Mouse (Mus musculus) spleen, adult 12 weeks (tissue): ENCODE data around the gene Ptpra.
"Not testable (repeated sequence)": the region's sequence is repeated elsewhere in the genome, so short reads cannot be mapped to it uniquely, and the experiment has no call there.

Experiments used
- DNase-seq: peaks from one replicate; pipeline ENCODE4 v3.0.0; 2022; ENCODE audit warnings: low spot score

Ptpra gene

DNA sequence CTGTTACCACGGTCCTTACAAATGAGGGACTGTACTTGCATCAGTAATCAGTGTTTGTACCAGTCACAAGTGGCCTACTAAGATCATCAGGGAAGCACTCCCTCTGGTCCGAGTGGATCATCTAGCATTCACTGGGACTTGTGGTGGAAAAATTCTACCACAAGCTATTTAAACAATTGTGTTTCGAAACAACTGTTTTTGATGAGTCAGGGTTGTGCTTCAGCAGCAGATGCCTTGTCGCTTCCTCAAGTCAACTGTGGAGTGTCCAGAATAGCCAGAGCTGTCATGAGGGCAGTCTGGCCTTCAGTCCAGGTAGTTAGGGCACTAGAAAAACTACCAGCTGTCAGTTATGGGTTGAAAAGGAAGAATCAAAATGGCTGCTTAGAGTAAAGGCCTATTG lies 38.5 kb downstream of the Ptpra start:
- no peak for DNase-seq

DNA sequence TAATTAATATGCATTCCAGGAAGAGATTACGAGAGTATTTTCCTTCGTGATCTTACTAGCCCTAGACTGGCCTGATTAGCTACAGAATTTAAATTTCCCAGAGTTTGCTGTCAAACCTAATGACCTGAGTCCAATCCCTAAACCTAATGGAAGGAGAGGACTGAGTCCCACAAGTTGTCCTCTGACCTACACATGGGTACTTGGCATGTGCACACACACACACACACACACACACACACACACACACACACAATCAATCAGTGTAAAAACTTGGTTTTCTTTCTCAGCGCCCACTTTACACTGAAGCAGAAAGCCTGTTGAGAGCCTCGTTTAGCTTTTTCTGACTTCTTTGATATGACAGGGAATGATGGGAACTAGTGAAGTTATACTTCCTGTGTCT lies 41.1 kb downstream of the Ptpra start:
- no peak for DNase-seq

DNA sequence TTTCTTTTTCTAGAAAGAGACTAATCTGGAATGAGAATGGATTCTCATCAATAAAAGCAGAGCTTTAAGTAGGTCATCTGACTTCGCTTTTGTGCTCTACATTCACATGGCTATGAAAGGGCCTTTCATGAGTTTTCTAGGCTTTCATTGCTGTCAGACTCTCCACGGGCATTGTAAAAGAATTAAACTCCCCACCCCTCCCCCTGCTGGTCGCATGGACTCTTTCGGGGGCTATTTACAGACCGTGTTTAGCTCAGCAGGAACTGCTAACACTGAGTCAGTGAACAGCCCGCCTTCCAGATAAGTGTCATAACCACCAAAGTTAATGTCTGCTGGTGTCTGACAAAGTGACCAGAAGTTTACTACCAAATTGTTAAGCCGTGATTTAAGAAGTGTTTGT lies 41.5 kb downstream of the Ptpra start:
- no peak for DNase-seq

DNA sequence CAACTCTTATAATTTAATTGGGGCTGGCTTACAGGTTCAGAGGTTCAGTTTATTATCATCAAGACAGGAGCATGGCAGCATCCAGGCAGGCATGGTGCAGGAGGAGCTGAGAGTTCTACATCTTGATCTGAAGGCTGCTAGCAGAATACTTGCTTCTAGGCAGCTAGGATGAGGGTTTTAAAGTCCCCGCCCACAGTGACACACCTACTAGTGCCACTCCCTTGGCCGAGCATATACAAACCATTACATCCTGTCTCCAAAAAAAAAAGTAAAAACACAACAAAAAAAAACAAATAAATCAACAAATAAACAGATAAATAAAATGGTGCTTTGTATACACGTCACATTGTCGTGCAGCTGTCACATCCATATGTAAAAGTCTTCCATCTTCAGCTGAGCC lies 45.0 kb downstream of the Ptpra start:
- not testable (repeated sequence) for DNase-seq

DNA sequence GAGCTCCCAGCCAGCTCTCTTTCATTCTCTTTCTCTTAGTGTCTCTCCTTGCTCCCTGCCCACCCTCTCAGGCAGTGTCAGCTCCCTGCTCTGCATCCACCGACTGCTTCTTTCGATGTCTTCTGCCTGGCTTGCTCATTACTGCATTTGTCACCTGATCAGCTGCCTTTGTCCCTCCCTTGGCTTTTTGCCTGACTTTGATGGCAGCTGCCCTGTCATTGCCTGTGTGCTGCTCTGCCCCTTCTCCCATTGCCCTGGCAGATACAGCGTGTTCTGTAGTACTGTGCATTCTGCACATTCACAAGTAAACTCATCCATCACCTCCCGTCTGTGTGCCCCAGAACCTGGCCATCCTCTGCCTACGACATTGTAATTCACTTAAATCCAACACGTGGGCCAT lies 46.0 kb downstream of the Ptpra start:
- no peak for DNase-seq

DNA sequence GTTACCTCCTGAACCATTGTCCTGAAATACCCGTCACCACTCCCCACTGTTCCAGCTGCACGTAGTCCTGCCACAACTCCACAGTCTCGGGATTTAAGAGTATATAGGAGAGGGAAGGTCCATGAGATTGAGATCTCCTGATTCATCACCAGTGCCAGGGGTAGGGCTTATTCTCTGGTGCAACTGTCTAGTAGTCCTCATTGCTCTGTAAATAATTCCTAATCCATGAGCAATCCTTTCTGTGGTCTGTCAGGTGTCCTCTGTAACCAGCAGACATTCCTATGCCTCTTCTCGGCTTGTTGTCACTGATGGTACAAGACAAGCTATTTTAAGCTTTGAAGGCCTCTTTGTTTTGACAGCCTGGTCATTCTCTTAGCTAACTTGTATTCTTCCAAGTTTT lies 46.9 kb downstream of the Ptpra start:
- DNase-seq: no peak

DNA sequence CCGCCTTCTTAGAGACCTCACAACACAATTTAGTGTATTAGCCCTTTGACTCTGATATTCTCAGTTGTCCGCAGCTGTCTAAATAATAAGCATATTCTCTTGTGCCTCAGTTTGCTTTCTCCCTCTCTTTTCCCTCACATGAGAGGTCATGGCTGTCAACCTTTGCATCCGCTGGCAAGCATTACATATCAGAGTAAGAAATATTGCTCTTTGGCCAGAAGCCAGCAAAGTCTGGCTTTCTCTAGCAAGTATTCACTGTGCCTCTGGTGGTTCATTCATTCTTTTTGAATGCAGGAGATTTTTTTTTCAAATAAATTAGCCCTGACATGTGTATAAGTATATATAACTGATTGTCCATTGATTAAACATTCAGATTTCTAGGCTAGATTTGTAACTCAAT lies 49.5 kb downstream of the Ptpra start:
- DNase-seq: no peak

DNA sequence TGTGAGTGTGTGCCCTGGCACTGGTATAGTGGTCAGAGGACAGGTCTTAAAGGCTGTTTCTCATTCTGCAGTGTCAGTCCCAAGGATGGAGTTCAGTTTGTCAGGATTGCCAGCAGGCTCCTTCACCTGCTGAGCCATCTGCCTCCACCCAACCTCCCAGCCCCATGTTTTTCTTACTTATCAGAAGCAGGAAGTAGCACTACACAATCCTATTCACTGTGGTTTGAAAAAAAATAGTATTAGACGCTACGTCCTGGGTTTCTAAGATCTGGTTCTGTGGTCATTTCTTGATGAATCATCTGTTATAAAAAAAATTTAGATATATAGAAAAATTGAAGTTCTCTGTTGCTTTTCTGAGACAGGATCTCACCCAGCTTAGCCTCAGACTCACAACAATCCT lies 51.5 kb downstream of the Ptpra start:
- no peak for DNase-seq

DNA sequence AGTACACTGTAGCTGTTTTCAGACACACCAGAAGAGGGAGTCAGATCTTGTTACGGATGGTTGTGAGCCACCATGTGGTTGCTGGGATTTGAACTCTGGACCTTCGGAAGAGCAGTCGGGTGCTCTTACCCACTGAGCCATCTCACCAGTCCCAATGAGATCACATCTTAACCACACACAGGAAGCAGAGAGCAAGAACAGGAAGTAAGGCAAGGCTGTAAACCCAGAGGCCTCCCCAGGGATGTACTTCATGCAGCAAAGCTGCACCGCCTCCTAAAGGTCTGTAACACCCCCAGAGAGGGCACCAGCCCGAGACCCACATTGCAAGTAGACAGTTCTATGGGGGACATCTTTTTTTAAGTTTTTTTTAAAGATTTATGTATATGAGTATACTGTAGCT lies 61.5 kb downstream of the Ptpra start:
- not testable (repeated sequence) for DNase-seq

DNA sequence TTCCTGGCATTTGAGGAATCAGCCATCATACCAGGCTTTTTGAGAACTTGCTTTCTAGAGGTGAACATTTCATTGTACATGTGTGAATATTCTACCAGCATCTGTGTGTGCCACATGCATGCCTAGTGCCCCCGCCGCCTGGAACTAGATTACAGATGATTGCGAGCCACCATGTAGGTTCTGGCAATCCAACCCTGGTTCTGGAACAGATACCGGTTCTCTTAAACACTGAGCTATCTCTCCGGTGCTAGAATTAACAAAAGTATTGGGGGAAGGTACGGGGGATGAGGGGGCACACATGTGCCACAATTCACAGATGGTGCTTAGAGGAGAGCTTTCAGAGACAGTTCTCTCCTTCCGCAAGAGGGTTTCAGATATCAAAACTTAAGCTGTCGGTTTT lies 63.8 kb downstream of the Ptpra start:
- DNase-seq: no peak

DNA sequence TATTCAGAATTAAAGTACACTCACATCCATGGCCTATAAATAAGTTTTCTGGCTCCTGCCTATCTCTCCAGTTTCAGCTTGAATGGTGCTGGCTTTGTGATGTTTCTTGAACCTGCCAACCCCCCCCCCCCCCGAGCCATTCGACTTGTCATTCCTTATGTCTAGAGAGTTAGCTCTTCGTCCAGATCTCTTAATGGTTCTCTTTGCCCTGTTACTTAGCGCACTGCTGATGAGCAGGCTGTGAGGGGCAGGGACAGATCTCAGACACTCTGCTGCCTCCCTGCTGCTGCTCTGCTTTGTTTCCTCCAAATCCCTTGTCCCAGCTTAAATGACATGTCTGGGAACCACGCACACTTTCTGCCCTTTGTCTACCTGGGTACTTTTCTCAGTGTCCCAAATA lies 65.7 kb downstream of the Ptpra start:
- DNase-seq: no peak

DNA sequence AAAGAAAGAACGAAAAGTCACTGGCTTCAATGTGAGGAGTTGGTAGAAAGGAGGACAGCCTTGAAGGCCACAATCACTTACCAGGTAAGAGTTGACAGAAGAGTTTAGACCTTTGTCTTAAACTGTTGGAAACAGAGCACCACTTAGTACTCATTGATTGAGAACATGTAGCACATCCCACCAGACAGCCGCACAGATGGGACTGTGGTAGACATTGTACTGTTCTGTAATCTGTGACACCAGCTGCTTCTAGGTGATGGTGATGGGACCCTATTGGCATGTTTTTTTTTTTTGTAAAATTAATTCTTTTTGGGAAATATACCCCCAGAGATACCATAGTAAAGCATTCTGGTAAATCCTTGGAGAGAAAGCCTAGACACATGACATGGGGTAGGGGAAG lies 71.8 kb downstream of the Ptpra start:
- DNase-seq: no peak

DNA sequence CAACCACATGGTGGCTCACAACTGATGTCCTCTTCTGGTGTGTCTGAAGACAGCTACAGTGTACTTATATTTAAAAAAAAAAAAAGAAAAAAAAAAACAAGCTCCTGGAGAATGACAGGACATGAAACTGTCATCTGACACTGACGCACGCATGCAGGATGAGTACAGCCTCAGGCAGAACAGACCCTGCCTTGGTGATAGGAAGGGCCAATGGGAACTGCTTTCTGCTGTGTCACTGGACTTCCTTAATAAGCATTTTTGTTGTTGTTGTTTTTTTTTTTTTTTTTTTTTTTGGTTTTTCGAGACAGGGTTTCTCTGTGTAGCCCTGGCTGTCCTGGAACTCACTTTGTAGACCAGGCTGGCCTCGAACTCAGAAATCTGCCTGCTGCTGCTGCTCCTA lies 75.4 kb downstream of the Ptpra start:
- not testable (repeated sequence) for DNase-seq

DNA sequence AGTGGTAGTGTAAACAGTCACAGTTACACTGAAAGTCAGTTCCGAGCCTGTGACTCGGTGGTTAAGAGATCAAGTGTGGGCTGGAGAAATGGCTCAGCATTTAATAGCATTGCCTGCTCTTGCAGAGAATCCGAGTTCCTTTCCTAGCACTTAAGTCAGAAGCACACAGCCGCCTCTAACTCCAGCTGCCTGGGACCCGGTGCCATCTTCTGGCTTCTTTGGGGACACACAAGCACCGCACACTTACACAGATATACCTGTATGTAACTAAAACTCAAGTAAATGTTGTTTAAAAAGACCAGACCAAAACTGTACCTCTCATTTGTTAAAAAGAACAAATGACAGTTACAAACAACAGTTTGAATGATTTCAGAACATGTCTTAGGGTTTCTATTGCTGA lies 78.4 kb downstream of the Ptpra start:
- DNase-seq: no peak

DNA sequence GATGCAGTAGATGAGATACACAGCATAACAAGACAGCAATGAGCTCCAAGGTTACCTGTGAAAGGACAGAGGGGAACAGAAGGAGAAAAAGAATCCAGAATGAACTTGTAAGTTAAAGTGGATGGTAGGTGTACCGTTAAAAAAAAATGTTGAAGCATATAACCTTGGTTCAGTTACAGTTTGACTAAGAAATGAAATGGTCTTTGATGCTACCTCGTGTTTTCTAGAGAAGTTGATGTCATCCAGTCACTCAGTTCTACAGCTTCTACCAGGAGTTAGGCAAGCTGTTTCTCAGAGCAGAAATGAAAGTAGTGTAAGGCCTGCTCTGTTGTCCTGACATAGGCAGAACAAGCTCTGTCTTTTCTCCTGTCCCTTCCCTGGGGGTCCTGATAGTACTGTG lies 79.2 kb downstream of the Ptpra start:
- DNase-seq: no peak

DNA sequence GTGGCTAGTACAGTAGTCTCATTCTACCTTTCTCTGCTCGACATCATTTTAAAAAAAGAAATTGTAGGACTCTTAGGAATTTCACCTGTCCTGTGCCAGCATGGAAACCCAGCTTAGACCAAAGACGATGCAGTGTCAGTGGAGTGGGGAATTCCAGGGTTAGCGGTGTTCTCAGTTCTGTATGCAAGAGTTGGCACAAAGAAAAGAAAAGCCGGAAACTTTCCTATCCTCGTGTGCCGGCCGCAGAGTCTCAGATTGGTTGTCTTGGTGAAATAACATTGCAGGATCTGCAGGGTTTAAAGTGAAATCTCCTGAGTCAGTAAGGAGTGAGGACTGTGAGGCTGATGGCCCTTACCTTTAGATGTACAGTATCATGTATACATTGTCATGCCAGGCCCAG lies 79.8 kb downstream of the Ptpra start:
- no peak for DNase-seq

DNA sequence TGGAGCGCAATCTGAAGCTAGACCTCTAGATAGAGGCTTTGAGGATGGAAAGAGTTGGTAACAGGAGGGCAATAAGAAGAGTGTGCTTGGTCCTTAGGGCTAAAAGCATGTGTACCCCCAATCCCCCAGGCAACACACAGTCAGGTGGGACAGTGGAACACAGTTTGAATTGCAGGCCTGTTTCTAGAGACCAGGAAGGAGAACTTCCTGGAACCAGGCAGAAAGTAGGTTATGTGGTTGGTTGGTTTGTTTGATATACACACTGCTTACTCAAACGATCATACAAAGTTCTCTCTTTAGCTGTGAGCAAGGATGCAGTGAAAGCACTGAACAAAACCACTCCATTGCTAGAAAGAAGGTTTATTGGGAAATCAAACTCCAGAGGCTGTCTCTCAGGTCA lies 82.1 kb downstream of the Ptpra start:
- no peak for DNase-seq

DNA sequence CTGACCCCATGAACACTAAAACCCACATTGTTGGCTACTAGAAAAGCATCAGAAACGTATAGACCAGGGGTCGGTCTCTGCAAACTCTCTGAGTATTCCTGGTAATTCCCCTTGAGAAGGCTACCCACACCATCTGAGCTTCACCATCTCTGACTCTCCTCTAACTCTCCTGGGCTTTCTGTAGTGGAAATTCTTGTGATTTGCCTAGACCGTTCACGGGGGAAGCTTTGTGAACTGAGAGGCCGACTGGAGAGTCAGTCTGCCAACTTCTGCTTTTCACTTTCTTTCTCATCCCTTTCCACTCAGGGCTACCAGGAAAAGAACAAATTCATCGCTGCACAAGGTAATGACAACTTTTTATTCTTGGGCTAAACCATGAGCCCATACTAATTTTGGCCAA lies 84.9 kb downstream of the Ptpra start:
- DNase-seq: no peak

DNA sequence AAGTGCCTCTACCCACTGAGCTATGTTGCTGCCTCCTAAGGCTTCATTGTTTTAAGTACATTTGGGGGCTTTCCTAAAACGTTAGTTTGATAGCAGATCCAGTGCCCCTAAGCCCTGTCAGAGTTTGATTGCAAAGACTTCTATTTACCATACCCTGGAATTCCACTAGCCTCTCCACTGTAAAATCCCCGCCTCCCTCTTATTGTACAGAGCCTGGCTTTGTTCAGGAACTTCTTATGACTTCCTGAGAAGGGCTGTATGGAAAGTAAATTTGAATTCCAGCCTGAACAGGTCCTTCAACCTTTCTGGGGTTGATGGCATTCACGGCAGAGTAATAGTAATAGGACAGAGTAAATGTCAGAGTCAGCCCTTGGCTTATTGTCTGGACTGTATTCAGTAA lies 86.8 kb downstream of the Ptpra start:
- no peak for DNase-seq

DNA sequence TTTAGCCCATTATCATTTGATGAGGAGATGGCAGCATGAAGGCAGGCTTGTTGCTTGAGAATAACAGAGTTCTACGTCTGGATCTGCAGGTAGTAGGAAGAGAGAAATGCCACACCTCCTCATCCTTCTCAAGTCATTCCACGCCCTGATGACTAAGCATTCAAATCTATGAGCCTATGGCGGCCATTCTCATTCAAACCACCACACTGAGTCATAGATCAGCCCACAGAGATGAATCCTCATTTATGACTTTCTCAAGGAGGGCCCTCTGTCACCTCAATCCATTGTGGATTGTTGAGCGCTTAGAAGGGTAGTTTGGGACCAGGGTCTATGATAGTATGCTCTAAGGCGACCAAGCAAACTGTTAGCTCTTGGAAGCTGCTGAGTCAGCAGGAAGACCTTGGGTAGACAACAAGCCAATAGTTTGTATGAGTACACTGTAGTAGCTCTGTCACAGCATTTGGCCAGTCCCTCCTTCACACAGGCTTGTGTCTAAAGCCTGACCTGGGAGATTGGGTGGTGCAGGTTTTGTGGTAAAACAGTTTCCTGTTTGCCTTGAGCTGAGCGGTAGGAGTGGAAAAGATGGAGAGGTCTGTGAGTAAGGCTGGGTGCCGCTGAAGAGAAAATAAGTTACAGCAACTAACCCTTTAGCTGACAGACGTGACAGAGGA lies 88.9 kb downstream of the Ptpra start:
- no peak for DNase-seq

DNA sequence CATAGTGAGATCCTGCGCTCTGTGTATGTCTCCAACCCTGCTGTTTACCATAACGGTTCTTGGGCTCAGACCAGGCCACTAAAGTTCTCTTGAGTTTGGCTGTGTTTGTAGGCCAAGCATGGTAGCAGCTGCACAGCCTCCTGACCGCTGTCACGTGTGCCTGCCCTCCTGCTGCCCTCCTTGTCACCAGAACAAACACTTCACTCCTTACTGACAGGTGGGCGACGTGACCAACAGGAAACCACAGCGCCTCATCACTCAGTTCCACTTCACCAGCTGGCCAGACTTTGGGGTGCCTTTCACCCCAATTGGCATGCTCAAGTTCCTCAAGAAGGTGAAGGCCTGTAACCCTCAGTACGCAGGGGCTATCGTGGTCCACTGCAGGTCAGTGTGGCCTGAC lies 90.2 kb downstream of the Ptpra start:
- DNase-seq: no peak

DNA sequence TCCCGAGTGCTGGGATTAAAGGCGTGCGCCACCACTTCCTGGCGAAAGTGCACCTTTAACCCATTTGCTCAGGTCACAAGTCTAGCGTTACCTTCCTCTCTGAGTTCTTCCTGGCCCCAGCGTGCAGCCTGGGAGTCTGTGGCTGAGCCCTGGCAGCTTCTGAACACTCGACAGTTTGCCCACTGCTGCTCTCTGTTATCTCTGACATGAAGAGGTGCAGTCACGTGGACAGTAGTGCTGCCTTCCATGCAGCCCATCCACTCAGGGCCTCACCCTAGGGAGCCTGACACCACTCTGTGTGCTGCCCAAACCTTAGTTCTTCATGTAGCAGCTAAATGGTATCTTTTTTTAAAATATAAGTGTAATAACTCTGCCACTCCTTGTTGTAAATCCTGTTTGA lies 96.9 kb downstream of the Ptpra start:
- DNase-seq: no peak

DNA sequence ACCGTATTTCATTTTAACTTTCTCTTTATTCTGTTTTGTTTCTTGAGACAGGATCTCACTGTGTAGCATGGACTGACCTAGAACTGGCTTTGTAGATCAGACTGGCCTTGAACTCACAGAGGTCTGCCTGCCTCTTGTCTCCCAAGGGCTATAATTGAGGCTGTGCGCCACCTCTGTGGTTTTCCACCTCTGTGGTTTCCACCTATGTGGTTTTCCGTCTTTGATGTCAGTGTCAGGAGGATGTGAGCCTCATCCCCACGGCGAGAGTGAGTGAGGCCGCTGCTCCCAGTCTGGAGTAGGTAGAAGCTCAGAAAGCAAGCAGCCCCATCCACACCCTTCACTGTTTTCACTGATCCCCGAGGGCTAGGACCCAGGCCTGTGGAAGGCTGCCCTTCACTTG lies 104.8 kb downstream of the Ptpra start:
- no peak for DNase-seq

DNA sequence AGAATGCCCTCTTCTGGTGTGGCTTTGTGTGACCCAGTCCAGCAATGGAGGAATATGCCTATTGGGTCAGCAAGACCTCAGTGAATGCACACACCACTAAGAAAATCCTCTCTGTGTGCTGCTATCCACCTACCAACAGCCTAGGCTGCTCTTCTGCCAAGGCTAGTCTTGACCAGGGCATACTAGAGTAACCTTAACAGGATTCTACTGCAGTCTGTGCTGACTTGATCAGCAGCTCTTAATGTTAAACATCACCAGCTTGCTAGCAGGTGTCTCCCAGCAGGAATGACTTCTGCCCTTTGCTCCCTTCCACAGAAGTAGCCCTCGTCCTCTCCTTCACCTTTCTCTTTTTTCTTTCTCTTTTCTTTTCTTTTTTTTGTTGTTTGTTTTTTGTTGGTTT lies 106.2 kb downstream of the Ptpra start:
- no peak for DNase-seq

DNA sequence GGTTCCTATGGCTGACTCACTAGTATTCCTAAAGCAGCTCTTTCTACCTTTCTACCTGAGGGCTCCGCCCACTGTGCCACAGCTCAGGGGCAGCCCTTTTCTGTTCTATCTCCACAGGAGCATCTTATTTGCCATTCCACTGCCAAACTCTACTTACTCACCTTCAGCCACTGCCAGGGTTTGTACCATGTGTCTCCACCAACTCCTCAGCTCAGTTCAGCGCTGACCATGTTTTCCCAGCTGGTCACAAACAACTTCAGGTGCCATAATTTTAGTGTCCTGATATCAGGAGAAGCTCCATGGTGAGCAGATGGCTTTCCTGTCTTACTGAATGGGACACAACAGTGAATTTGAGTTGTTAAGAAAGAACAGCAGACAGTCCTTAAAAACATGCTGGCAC lies 107.4 kb downstream of the Ptpra start:
- DNase-seq: no peak
